Mouse (Mus musculus) kidney, embryonic 14.5 days (tissue): ENCODE measurements around the gene Reep6. TPM values are rescaled to one million over a fixed set of nuclear protein-coding genes. Genes with fewer than 3 reads are reported as not detected.
"Not testable (repeated sequence)": the region's sequence is repeated elsewhere in the genome, so short reads cannot be mapped to it uniquely, and the experiment has no call there.

Experiments
- ATAC-seq: fragments of 200-750 bp; cut with Nextera tagmentation; 2 replicates; pipeline ENCODE4 v1.8.0; 2017; ENCODE audit warnings: moderate number of reproducible peaks, mild to moderate bottlenecking, moderate TSS enrichment, moderate library complexity; ENCODE audit not compliant: low FRiP score, low TSS enrichment
- H3K27ac ChIP-seq: fragments of 300-500 bp; sonication (generic); 2 replicates; pipeline ENCODE4 v1.5.1; 2014; ENCODE audit warnings: low read depth, mild to moderate bottlenecking, low read length, moderate library complexity, mixed read lengths
- H3K27me3 ChIP-seq: fragments of 300-500 bp; sonication (generic); 2 replicates; pipeline ENCODE4 v1.6.1; 2014; ENCODE audit warnings: mild to moderate bottlenecking, low read length; ENCODE audit not compliant: control insufficient read depth, insufficient read depth
- H3K36me3 ChIP-seq: fragments of 300-500 bp; sonication (generic); 2 replicates; pipeline ENCODE4 v1.6.1; 2014; ENCODE audit warnings: low read length, mixed read lengths; ENCODE audit not compliant: control insufficient read depth, insufficient read depth
- H3K4me1 ChIP-seq: fragments of 300-500 bp; sonication (generic); 2 replicates; pipeline ENCODE4 v1.6.1; 2014; ENCODE audit warnings: low read length, mixed read lengths; ENCODE audit not compliant: control insufficient read depth, insufficient read depth
- H3K4me2 ChIP-seq: fragments of 300-500 bp; sonication (generic); replicated peaks from 2 replicates; pipeline ENCODE4 v1.6.1; 2014; ENCODE audit warnings: low read depth, mild to moderate bottlenecking, low read length
- H3K4me3 ChIP-seq: fragments of 300-500 bp; sonication (generic); 2 replicates; pipeline ENCODE4 v1.5.1; 2014; ENCODE audit warnings: mild to moderate bottlenecking, low read length
- H3K9ac ChIP-seq: fragments of 300-500 bp; sonication (generic); 2 replicates; pipeline ENCODE4 v1.6.1; 2014; ENCODE audit warnings: low read depth, mild to moderate bottlenecking, low read length, moderate library complexity
- H3K9me3 ChIP-seq: fragments of 300-500 bp; sonication (generic); 2 replicates; pipeline ENCODE4 v1.6.1; 2016; ENCODE audit warnings: low read length; ENCODE audit not compliant: control insufficient read depth
- WGBS: fragments of 180-500 bp; shearing (Covaris S2); extraction: QIAGEN DNeasy Blood & Tissue Kit; methylation state at CpG from one replicate; pipeline ENCODE4 v1.1.7; 2014; 5-methylcytosine and 5-hydroxymethylcytosine counted together
- polyA plus RNA-seq: library from polyadenylated mRNA; unstranded; fragments of >200 nt; fragmentation: Nextera tagmentation; extraction: Ambion mirVana; gene quantifications from 2 replicates; pipeline ENCODE4 v1.2.1, GENCODE M21; 2014

Reep6 gene
- polyA plus RNA-seq, 1 experiment from 2014 or later, result 7.1 TPM

DNA sequence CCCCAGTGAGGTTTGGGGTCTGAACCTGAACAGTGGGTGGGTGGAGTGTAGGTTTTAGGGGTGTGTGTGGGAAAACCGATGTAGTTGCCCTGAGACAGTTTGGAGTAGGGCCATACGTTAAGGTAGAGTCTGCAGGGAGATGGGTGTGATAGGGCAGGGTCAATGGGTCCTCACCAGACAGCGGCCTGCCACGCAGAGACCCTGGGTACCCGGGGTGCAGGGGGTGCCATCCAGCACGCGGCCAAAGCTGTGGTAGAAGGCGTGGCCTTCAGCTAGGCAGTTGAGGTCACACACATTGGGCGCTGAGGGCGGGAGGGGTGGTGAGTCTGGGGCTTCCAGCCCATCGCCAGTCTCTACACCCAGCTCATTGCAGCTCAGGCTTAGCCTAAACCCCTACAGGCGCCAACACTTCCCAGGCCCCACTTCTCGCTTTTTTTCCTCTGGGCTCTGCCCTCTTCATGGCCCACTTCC is 13.7 kb downstream of the Reep6 start:
- 31% methylated on average over 13 of the region's 13 CpGs for WGBS
- Histone ChIP-seq H3K36me3 (no peaks in the 10 kb centered on the region), H3K27me3 (peaks cover 82% of the 10 kb centered on the region), H3K9ac (no peak overlapping the region), H3K27ac (no peak overlapping the region), H3K4me2 (peak overlapping the region; percentile 51; the same call in 1 of the 2 replicates), H3K4me3 (peak overlapping the region; percentile 28; the same call in 1 of the 2 replicates), H3K4me1 (peaks cover 25% of the 10 kb centered on the region), H3K9me3 (no peaks in the 10 kb centered on the region)
- ATAC-seq, result peak; percentile 44

DNA sequence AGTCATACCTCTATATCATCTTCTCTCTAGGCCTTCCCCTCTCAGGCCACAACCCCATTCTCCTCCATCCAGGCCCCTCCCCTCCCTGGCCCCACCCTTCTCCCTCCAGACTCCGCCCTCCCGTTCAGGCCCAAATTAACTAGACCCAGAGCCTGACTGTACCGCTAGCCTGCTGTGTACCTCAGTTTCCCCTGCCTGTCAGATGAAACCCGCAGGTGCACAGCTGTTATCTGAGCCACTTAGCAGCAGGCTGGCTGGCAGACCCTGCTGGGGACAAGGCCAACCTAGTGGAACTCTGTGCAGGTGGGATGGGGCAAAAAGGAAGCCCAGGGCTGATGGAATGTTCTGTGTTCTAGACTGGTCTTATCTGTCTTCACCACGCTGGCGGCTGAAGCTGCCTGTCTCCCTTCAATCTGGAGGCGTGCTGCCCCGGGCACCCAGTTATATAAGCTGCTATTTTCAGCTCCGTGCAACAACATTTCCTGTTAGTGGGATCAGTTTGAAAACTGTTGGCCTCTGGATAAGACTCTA is 14.4 kb downstream of the Reep6 start:
- no peak overlapping the region for H3K9ac ChIP-seq
- H3K27me3 ChIP-seq, result peaks cover 89% of the 10 kb centered on the region
- no peaks in the 10 kb centered on the region for H3K9me3 ChIP-seq
- H3K36me3 ChIP-seq, result no peaks in the 10 kb centered on the region
- H3K27ac ChIP-seq, result no peak overlapping the region
- 45% methylated on average over 9 of the region's 9 CpGs for WGBS
- no peak overlapping the region for H3K4me3 ChIP-seq
- no peak overlapping the region for H3K4me2 ChIP-seq
- H3K4me1 ChIP-seq, result peaks cover 27% of the 10 kb centered on the region
- no peak for ATAC-seq

- H3K9me3 ChIP-seq, result no peaks in the 10 kb centered on the region
- H3K4me2 ChIP-seq, result no peak overlapping the region
- peaks cover 27% of the 10 kb centered on the region for H3K4me1 ChIP-seq
- H3K9ac ChIP-seq, result no peak overlapping the region
- no peaks in the 10 kb centered on the region for H3K36me3 ChIP-seq
- no peak for ATAC-seq
- H3K4me3 ChIP-seq, result no peak overlapping the region
- H3K27me3 ChIP-seq, result peaks cover 98% of the 10 kb centered on the region
- H3K27ac ChIP-seq, result no peak overlapping the region
- under 1% methylated on average over 13 of the region's 16 CpGs for WGBS
These were observed 15.4 kb downstream of the Reep6 start for GRCm38 (mm10) chr10:80345122-80345521.

DNA sequence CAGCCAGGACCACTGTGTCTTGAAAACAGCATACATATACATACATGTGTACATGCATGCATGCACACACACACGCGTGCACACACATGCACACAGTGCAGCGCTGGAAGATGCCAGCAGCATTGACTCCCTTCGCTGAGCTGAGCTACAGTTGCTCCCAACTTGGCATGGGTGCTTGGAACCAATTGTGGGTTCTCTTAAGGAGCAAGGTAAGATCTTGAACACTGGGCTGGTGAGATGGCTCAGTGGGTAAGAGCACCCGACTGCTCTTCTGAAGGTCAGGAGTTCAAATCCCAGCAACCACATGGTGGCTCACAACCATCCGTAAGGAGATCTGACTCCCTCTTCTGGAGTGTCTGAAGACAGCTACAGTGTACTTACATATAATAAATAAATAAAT is 16.2 kb downstream of the Reep6 start:
- ATAC-seq, H3K36me3 ChIP-seq, H3K4me3 ChIP-seq, H3K27ac ChIP-seq, H3K4me2 ChIP-seq, H3K9ac ChIP-seq, H3K9me3 ChIP-seq: not testable (repeated sequence)
- H3K27me3 ChIP-seq, result peaks cover 99% of the 10 kb centered on the region
- 82% methylated on average over 5 of the region's 6 CpGs for WGBS
- peaks cover 27% of the 10 kb centered on the region for H3K4me1 ChIP-seq

DNA sequence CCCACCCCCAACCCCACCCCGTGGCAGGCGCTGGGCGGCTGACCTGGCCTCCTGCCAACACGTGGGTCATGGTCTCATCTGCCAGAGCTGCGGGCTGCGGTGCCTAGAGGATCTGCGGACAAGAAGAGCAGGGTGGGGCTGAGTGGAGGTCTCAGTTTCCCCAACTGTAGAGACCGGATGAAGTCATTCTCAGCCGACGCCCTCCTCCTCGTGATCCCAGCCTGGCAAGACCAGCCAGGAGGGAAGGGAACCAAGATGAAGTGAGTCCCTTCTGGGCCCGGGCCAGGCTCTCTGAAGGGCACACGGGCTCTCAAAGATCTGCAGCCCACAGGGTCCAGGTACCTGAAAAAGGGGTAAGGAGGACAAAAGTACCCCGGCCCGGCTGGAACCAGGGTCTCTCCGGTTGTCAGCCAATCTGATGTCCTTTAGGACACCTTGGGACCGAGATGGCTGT is 17.8 kb downstream of the Reep6 start:
- Histone ChIP-seq H3K4me2 (peak overlapping the region; percentile 41; the same call in 1 of the 2 replicates), H3K27ac (no peak overlapping the region), H3K27me3 (peaks cover 96% of the 10 kb centered on the region), H3K9ac (no peak overlapping the region), H3K36me3 (no peaks in the 10 kb centered on the region), H3K4me3 (peak overlapping the region; percentile 30), H3K4me1 (peaks cover 17% of the 10 kb centered on the region), H3K9me3 (no peaks in the 10 kb centered on the region)
- 8% methylated on average over 17 of the region's 17 CpGs for WGBS
- no peak for ATAC-seq

GRCm38 (mm10) chr10:80348244-80348781 is 18.6 kb downstream of the Reep6 start, which contains the start of gene Adamtsl5:
Gene Adamtsl5, minus strand, starts transcription at chr10:80348412.
- peaks cover 96% of the 10 kb centered on the region for H3K27me3 ChIP-seq
- H3K4me1 ChIP-seq, result peaks cover 17% of the 10 kb centered on the region
- H3K4me2 ChIP-seq, result peak within 1 kb of the TSS; percentile 41
- WGBS, result 2% methylated on average over 42 of the region's 42 CpGs
- H3K27ac ChIP-seq, result no peak within 1 kb of the TSS
- H3K9ac ChIP-seq, result peak within 1 kb of the TSS; percentile 14; the same call in 1 of the 2 replicates
- H3K9me3 ChIP-seq, result no peaks in the 10 kb centered on the region
- H3K4me3 ChIP-seq, result peak within 1 kb of the TSS; percentile 30
- ATAC-seq, result peak; percentile 13; the same call in 1 of the 2 replicates
- no peaks in the 10 kb centered on the region for H3K36me3 ChIP-seq

- H3K27ac ChIP-seq, result no peak overlapping the region
- peaks cover 94% of the 10 kb centered on the region for H3K27me3 ChIP-seq
- H3K9me3 ChIP-seq, result no peaks in the 10 kb centered on the region
- no peaks in the 10 kb centered on the region for H3K36me3 ChIP-seq
- no peak overlapping the region for H3K9ac ChIP-seq
- peaks cover 11% of the 10 kb centered on the region for H3K4me1 ChIP-seq
- ATAC-seq, result no peak
- H3K4me3 ChIP-seq, result peak overlapping the region; percentile 30
- WGBS, result 19% methylated on average over 23 of the region's 26 CpGs
- peak overlapping the region; percentile 41; the same call in 1 of the 2 replicates for H3K4me2 ChIP-seq
These were observed 19.2 kb downstream of the Reep6 start for GRCm38 (mm10) chr10:80348981-80349380.

DNA sequence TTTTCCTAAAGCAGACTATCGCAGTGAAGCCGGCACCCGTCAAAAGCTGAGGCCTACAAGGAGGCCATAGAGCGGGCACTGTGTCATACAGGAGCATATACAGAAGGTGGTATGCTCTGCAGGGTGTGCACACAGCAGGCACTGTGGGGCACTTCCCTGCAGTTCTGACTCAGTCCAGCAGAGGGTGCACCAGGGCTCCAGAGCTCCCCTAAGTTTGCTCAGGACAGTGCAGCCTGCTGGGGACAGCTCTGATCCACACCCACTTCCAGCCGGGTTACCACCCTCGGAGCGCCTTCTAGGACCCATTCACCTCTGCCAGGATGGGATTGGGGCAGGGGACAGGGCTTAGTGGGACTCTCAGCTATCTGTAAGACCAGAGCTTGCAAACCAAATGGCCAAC is 20.5 kb downstream of the Reep6 start:
- no peak overlapping the region for H3K27ac ChIP-seq
- ATAC-seq, result peak; percentile 79
- peaks cover 9% of the 10 kb centered on the region for H3K4me1 ChIP-seq
- no peaks in the 10 kb centered on the region for H3K36me3 ChIP-seq
- no peaks in the 10 kb centered on the region for H3K9me3 ChIP-seq
- peaks cover 90% of the 10 kb centered on the region for H3K27me3 ChIP-seq
- no peak overlapping the region for H3K4me3 ChIP-seq
- no peak overlapping the region for H3K4me2 ChIP-seq
- 6% methylated on average over 7 of the region's 7 CpGs for WGBS
- H3K9ac ChIP-seq, result no peak overlapping the region

DNA sequence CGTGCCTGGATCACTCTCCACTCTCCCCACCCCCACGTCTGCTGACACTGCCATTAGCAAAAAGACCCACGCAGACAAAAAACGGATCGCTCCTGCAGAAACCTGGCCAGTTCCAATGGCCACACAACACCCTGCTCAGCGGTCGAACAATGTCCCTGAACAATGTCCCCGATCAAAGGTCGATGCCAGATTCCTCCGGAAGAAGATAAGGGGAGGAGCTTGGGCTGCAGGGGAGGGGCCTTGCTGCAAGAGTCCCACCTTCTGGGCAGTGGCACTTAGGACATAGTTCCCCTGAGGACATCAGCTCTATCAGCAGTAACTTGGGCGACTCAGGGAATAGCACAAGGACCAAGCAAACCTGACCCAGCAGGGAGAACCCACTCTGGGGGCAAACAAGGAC is 22.1 kb downstream of the Reep6 start:
- 28% methylated on average over 11 of the region's 11 CpGs for WGBS
- Histone ChIP-seq H3K9ac (no peak overlapping the region), H3K4me1 (peaks cover 18% of the 10 kb centered on the region), H3K9me3 (no peaks in the 10 kb centered on the region), H3K4me2 (no peak overlapping the region), H3K36me3 (no peaks in the 10 kb centered on the region), H3K27ac (no peak overlapping the region), H3K4me3 (no peak overlapping the region), H3K27me3 (peaks cover 91% of the 10 kb centered on the region)
- ATAC-seq, result no peak
